In the genomic region with DNA sequence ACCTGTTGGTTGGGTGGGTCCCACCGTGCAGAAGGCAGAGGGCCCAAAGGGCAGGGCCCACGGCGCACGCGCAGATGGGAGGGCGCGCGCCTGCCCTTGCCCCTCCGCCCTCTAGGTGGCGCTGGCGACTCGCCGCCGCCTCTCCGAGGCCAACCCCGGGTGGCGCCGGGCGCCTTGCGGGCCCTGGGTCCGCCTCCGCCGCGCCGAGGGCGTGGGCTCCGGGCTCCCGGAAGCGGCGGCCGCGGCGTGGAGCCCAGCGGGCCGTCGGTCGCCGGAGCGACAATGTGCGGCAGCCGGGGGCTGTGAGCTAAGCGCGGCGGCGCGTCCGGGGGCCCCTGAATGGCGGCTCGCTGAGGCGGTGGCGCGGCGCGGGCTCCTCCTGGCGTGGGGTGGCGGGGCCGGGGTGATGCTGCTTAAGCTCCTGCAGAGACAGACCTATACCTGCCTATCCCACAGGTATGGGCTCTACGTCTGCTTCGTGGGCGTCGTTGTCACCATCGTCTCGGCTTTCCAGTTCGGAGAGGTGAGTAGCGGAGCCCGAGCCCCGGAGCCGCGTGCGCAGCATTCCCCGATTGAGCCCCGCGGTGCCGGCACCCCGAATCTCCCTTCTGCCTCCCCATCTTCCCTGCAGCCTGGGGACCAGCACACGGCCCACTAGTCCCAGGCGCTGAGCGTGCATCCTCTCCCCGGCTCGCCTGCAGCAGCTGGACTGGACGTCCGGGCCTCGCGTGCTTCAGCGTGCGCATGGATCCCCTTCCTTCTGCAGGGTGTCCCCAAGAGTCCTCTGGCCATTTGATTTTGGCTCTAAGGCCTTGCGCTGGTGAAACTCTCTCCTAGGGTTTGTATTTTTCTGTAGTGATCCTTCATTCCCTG, we compare ENCODE assay signal across 8 mouse cellular contexts. TPM values are rescaled to one million over a fixed set of nuclear protein-coding genes. Genes with fewer than 3 reads are reported as not detected.
DNase-seq lines count a peak whose midpoint lies in the region; ATAC-seq and TF ChIP-seq lines count a peak whose summit lies in the region.

A gene (minus strand): TSS at position 68 of the 873 bp plus-strand sequence.
A gene (plus strand): TSS at position 120 of the 873 bp plus-strand sequence.

- H3K36me3 ChIP-seq in megakaryocyte, embryonic 14.5 days (replicated peaks; ENCODE audit: low read length): no peaks in the 10 kb centered on the region

- peak; percentile 79 for ATAC-seq in activated CD4-positive, CD25-positive, alpha-beta regulatory T cell, adult 4 months
- peak; percentile 82 for ATAC-seq in inflammation-experienced regulatory T-cells, adult 6 months

- H3K27ac ChIP-seq in cortical plate, adult 2 months (ENCODE audit: insufficient read depth, low read length): peak within 1 kb of the TSS; percentile 60

- DNase-seq in gastrocnemius, postnatal 14 days: peak; percentile 88
- DNase-seq in left cerebral cortex, adult 9 months (ENCODE audit: low spot score in 2 of 2): peak; percentile 59 to 83
- DNase-seq in right cerebral cortex, adult 2 months (ENCODE audit: low spot score in 2 of 2): peak; percentile 80 to 85
- peak; percentile 42 for DNase-seq in urinary bladder, postnatal 10 days (ENCODE audit: low spot score)

- peak; percentile 50 for TF ChIP-seq CTCF in cortical plate, adult 2 months (IDR thresholded peaks at IDR 0.05; ENCODE audit: extremely low read depth, insufficient read depth, low read length)

- intact Hi-C loops in gastrocnemius, postnatal 14 days (cut with DNase I; ENCODE audit: low total_unique reads): no loop called here

- peak within 1 kb of the TSS; percentile 95 for H3K4me3 ChIP-seq in cortical plate, adult 2 months (ENCODE audit: insufficient read depth, low read length)
- H3K4me3 ChIP-seq in megakaryocyte, embryonic 14.5 days (replicated peaks): peak within 1 kb of the TSS; percentile 99

- peaks cover 7% of the 10 kb centered on the region for H3K4me1 ChIP-seq in cortical plate, adult 2 months (ENCODE audit: control insufficient read depth, insufficient read depth, low read length)
- H3K4me1 ChIP-seq in megakaryocyte, embryonic 14.5 days: peaks cover 52% of the 10 kb centered on the region

- no peak for TF ChIP-seq POLR2A in cortical plate, adult 2 months (IDR thresholded peaks at IDR 0.05; ENCODE audit: extremely low read depth, insufficient read depth, low read length)

- no peaks in the 10 kb centered on the region for H3K9me3 ChIP-seq in megakaryocyte, embryonic 14.5 days

- H3K27me3 ChIP-seq in megakaryocyte, embryonic 14.5 days (replicated peaks): no peaks in the 10 kb centered on the region

RNA-seq across cellular contexts. Expression of the first gene that starts in this region (rescaled TPM):
- polyA plus RNA-seq in activated CD4-positive, CD25-positive, alpha-beta regulatory T cell, adult 4 months (2017; shearing (Covaris generic)): under 1 TPM in 1 of 2 experiments, not detected in 1; 0.33 TPM
- polyA plus RNA-seq in cortical plate, adult 2 months (2012; rRNA removed): 1.6 and 2.0 TPM in 2 replicates
- total RNA-seq in gastrocnemius, postnatal 14 days (2021): 1 to 10 TPM; 1.3 to 1.7 TPM
- polyA plus RNA-seq in inflammation-experienced regulatory T-cells, adult 6 months (2017; shearing (Covaris generic)): 1 to 10 TPM; 1.3 to 1.8 (median 1.7) TPM
- 0.72 TPM in 1 of 2 replicates, not detected in the other for polyA plus RNA-seq in megakaryocyte, embryonic 14.5 days (2012; ENCODE audit: insufficient read depth, low replicate concordance)

RNA-seq across cellular contexts. Expression of the second gene that starts in this region (rescaled TPM):
- 1 to 10 TPM; 3.4 to 4.8 TPM for polyA plus RNA-seq in activated CD4-positive, CD25-positive, alpha-beta regulatory T cell, adult 4 months (2017; shearing (Covaris generic))
- 41.1 and 43.3 TPM in 2 replicates for polyA plus RNA-seq in cortical plate, adult 2 months (2012; rRNA removed)
- 10 to 100 TPM in 1 of 2 experiments, 1 to 10 TPM in 1; 9.2 to 10.3 TPM for total RNA-seq in gastrocnemius, postnatal 14 days (2021)
- 1 to 10 TPM; 6.5 to 9.1 (median 6.8) TPM for polyA plus RNA-seq in inflammation-experienced regulatory T-cells, adult 6 months (2017; shearing (Covaris generic))
- polyA plus RNA-seq in megakaryocyte, embryonic 14.5 days (2012; ENCODE audit: insufficient read depth, low replicate concordance): 0.57 TPM in 1 of 2 replicates, not detected in the other

Comparison
In these comparisons a context has a peak if more than half of its experiments do, and no peak if none do; other contexts are left out.
1. Peak in every context shown above with its lines: DNase-seq, ATAC-seq, H3K4me3 ChIP-seq and H3K27ac ChIP-seq.